Mouse (Mus musculus) stomach, embryonic 15.5 days (tissue): ENCODE data around the gene Tef. TPM values are rescaled to one million over a fixed set of nuclear protein-coding genes. Genes with fewer than 3 reads are reported as not detected.

ENCODE experiments used
- ATAC-seq: fragments of 200-750 bp; cut with Nextera tagmentation; 2 replicates; pipeline ENCODE4 v1.8.0; 2017; ENCODE audit warnings: low read depth, moderate number of reproducible peaks, moderate TSS enrichment; ENCODE audit not compliant: insufficient read depth, low FRiP score
- H3K27ac ChIP-seq: fragments of 300-500 bp; sonication (generic); 2 replicates; pipeline ENCODE4 v1.5.1; 2015; ENCODE audit warnings: mild to moderate bottlenecking, inconsistent platforms
- H3K27me3 ChIP-seq: fragments of 300-500 bp; sonication (generic); replicated peaks from 2 replicates; pipeline ENCODE4 v1.6.1; 2015; ENCODE audit warnings: inconsistent platforms
- H3K36me3 ChIP-seq: fragments of 300-500 bp; sonication (generic); 2 replicates; pipeline ENCODE4 v1.6.1; 2015; ENCODE audit warnings: inconsistent platforms
- H3K4me1 ChIP-seq: fragments of 300-500 bp; sonication (generic); 2 replicates; pipeline ENCODE4 v1.6.1; 2015; ENCODE audit warnings: inconsistent platforms
- H3K4me2 ChIP-seq: fragments of 300-500 bp; sonication (generic); 2 replicates; pipeline ENCODE4 v1.6.1; 2015; ENCODE audit warnings: mild to moderate bottlenecking, inconsistent platforms
- H3K4me3 ChIP-seq: fragments of 300-500 bp; sonication (generic); replicated peaks from 2 replicates; pipeline ENCODE4 v1.5.1; 2015; ENCODE audit warnings: inconsistent platforms
- H3K9ac ChIP-seq: fragments of 300-500 bp; sonication (generic); 2 replicates; pipeline ENCODE4 v1.6.1; 2015; ENCODE audit warnings: inconsistent platforms
- H3K9me3 ChIP-seq: fragments of 300-500 bp; sonication (generic); 2 replicates; pipeline ENCODE4 v1.6.1; 2016; ENCODE audit warnings: inconsistent platforms
- WGBS: fragments of 180-500 bp; shearing (Covaris S2); methylation state at CpG from one replicate; pipeline ENCODE4 v1.1.7; 2015; 5-methylcytosine and 5-hydroxymethylcytosine counted together
- polyA plus RNA-seq: library from polyadenylated mRNA; unstranded; fragments of >200 nt; fragmentation: Nextera tagmentation; extraction: Ambion mirVana; gene quantifications from 2 replicates; pipeline ENCODE4 v1.2.1, GENCODE M21; 2015

The Tef gene
- polyA plus RNA-seq, 1 experiment from 2014 or later, result 24.1 TPM

DNA sequence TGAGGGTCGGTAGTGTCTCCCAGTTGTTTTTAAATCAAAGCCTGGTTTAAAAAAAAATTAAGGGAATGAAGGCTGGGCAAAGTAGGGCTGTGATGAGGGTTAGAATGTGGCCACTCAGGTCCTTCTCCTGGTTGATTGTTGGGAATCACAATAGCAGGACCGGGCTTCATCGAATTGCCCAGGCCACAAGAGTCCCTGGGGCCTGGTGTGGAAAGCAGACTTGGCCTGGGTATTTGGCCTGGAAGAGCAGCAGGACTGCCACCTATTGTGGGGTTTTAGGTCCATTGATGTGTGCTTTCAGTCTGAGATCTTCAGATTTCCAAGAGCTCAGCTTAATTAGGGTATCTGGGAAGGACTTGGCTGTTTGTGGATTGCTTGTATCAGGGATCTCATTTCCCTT, 10.1 kb downstream of the Tef start:
- Histone ChIP-seq H3K4me2 (peak overlapping the region; percentile 72), H3K27me3 (no peaks in the 10 kb centered on the region), H3K9me3 (no peaks in the 10 kb centered on the region), H3K4me3 (peak overlapping the region; percentile 80), H3K4me1 (peaks cover 14% of the 10 kb centered on the region), H3K27ac (0 out of 2 replicates have a peak overlapping the region, but pooled peaks have one; percentile 11), H3K36me3 (0 out of 2 replicates have a peak, but pooled peaks cover 6% of the 10 kb centered on the region), H3K9ac (no peak overlapping the region)
- ATAC-seq, result no peak
- WGBS, result 43% methylated on average over 3 of the region's 3 CpGs

DNA sequence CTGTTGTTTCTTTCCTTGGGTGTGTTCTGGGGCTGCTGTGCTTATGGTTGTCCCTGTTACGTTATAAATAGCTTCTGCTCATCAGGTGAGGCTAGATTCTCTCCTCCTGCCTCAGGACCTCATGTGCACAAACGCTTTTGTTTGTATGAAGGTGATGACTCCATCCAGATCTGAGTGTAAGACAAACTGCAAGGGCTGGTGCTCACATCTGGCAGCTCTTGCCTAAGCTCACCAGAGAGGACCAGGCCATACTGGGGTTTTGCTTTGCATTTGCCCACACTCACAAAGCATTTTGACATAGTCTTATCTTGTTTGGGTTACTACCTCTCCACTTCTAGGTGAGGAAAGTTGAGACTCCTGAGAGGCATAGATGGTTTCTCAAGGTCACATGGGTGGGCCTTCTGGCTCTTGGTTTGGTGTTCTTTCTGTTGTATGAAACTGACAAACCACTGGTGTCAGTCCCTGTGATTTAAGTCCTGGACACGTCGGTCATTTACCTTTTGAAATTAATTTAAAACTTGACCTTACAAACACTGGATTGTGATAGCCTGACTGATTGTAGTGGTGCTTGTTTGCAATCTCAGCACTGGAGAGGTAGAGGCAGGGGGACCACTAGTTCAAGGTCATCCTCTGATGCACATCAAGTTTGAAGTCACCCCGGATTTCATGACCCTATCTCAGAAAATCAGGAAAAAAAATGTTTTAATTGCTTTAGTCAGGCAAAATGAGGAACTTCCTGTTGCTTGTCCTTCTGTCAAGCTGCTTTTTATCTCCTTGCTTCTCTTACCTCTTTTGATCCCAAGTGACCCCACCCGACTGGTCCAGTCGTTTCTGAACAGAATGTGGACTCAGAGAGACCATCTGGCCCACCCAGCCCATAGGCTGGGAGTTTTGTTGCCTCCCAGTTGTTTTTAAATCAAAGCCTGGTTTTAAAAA, 10.7 kb downstream of the Tef start:
- Histone ChIP-seq H3K36me3 (0 out of 2 replicates have a peak, but pooled peaks cover 6% of the 10 kb centered on the region), H3K4me3 (peak overlapping the region; percentile 80; the same call in 1 of the 2 replicates), H3K4me2 (peak overlapping the region; percentile 72; the same call in 1 of the 2 replicates), H3K9me3 (no peaks in the 10 kb centered on the region), H3K9ac (no peak overlapping the region), H3K27me3 (no peaks in the 10 kb centered on the region), H3K27ac (no peak overlapping the region), H3K4me1 (peaks cover 14% of the 10 kb centered on the region)
- ATAC-seq, result no peak
- 64% methylated on average over 7 of the region's 7 CpGs for WGBS

DNA sequence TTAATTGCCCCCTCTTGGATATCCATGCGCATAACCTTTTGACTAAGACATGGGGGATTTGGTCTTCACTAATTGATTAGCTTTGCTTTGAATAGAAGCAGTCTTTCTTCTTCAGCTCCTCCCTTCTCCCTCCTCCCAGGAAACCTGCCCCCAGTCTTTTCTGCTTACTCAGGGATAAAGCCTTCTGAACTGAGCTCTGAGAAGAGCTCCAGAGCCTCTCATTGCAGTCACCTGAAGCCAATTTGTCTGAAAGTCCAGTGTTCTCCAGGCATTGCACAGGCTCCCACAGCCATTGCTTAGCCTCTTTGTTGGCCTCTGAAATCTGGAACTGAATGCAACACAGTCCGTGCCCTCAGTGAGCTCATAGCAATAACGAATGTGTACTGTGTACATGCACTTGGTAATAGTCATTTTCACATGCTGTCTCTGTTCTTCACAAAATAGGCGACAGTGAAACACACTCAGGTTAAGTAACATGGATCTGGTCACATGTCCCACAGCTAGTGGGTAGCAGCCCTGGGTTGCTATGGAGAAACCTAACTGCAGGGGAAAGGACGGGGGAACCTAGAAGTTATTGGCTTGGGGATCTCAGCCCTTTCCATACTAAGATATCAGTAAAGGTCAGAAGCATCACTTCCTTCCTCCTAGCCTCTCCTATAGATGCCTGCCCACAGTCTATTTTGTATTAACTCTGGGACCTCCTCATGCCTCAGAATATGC, 11.9 kb downstream of the Tef start:
- H3K9me3 ChIP-seq, result no peaks in the 10 kb centered on the region
- H3K9ac ChIP-seq, result no peak overlapping the region

DNA sequence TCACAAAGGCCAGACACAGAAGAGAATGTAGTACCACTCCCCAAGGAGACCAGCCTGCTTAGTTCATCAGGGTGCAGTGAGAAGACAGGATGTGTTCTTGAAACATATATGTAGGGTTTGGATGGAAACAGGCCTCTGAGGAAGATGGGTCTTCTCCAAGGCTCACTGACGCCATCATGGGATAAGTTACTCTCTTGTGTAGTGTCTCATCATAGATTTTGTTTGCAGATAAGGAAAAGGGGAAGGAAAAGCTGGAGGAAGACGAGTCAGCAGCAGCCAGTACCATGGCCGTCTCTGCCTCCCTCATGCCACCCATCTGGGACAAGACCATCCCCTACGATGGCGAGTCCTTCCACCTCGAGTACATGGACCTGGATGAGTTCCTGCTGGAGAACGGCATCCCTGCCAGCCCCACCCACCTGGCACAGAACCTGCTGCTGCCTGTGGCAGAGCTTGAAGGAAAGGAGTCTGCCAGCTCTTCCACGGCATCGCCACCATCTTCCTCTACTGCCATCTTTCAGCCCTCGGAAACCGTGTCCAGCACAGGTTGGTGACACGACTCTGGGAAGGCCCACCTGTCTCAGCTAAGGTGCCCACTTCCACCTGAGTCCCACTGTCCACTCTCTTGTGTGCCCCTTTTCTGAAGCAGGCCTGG, 12.6 kb downstream of the Tef start:
- no peak for ATAC-seq
- Histone ChIP-seq H3K4me3 (no peak overlapping the region), H3K4me1 (peaks cover 11% of the 10 kb centered on the region; the same call in 1 of the 2 replicates), H3K27me3 (no peaks in the 10 kb centered on the region), H3K9ac (no peak overlapping the region), H3K36me3 (0 out of 2 replicates have a peak, but pooled peaks cover 6% of the 10 kb centered on the region), H3K27ac (no peak overlapping the region), H3K9me3 (no peaks in the 10 kb centered on the region), H3K4me2 (no peak overlapping the region)
- 83% methylated on average over 12 of the region's 12 CpGs for WGBS

More for the DNA sequence above, 11.9 kb downstream of the Tef start:
- ATAC-seq, result no peak
- Histone ChIP-seq H3K4me3 (no peak overlapping the region), H3K4me1 (peaks cover 13% of the 10 kb centered on the region), H3K27me3 (no peaks in the 10 kb centered on the region), H3K4me2 (no peak overlapping the region), H3K36me3 (0 out of 2 replicates have a peak, but pooled peaks cover 6% of the 10 kb centered on the region), H3K27ac (no peak overlapping the region)
- 75% methylated on average over 5 of the region's 5 CpGs for WGBS

DNA sequence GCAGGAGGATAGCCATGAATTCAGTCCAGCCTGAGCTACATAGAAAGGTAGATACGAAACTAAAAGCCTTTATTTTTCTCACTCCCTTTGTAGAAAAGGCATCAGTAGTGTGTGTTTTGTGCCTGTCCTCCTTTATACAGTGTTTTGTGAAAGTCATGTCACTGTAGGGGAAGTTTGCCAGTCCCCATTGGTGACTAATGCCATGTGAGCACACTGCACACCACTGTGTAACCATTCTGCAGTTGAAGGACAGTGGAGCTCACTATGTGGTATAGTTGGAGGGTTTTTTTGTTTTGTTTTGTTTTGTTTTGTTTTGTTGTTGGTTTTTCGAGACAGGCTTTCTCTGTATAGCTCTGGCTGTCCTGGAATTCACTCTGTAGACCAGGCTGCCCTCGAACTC, 16.2 kb downstream of the Tef start:
- H3K4me2 ChIP-seq, result no peak overlapping the region
- peaks cover 24% of the 10 kb centered on the region for H3K36me3 ChIP-seq
- no peaks in the 10 kb centered on the region for H3K9me3 ChIP-seq
- H3K4me3 ChIP-seq, result no peak overlapping the region
- no peak overlapping the region for H3K9ac ChIP-seq
- no peaks in the 10 kb centered on the region for H3K27me3 ChIP-seq
- 95% methylated on average over 3 of the region's 3 CpGs for WGBS
- 0 out of 2 replicates have a peak, but pooled peaks cover 3% of the 10 kb centered on the region for H3K4me1 ChIP-seq
- ATAC-seq, result no peak
- H3K27ac ChIP-seq, result no peak overlapping the region

DNA sequence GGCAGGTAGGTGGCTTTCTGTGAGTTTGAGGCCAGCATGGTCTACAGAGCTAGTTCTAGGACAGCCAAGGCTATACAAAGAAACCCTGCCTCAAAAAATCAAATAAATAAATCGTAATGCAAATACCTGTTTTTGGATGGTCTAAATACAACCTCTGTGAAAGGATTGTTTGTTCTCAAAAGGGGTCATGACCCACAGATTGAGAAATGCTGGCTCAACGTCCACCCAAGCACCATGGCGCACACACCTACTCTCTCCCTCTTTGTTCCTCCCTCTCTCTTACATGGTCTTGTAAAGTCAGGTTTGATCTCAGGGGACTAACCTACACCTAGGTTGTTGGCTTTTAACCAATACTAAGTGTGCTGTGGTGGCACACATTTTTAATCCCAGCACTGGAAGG, 20.4 kb downstream of the Tef start:
- H3K36me3 ChIP-seq, result peaks cover 40% of the 10 kb centered on the region
- no peak overlapping the region for H3K27ac ChIP-seq
- no peak overlapping the region for H3K4me3 ChIP-seq
- no peaks in the 10 kb centered on the region for H3K4me1 ChIP-seq
- no peak overlapping the region for H3K4me2 ChIP-seq
- no peaks in the 10 kb centered on the region for H3K27me3 ChIP-seq
- ATAC-seq, result no peak
- H3K9ac ChIP-seq, result no peak overlapping the region
- 80% methylated on average over 3 of the region's 3 CpGs for WGBS
- no peaks in the 10 kb centered on the region for H3K9me3 ChIP-seq

DNA sequence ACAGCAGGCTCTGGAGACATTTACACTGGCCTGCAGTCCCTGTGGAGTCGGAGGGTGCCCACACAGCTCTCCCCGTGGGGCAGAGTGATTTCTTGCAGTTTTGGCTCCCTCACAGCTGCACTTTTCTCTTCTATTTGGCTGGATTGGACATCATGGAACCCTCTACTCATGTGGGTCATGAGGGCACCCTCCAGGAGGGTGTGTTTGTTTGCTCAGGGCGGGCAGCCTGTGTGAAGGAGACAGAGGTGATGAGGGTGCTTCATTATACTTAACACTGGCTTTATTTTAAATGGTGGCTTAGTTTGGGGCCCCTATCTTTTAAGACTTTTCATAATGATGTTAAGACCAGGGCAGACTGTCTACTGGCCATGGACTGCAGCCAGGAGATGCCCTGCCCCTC, 22.6 kb downstream of the Tef start:
- Histone ChIP-seq H3K9me3 (no peaks in the 10 kb centered on the region), H3K27me3 (no peaks in the 10 kb centered on the region), H3K4me2 (no peak overlapping the region), H3K4me1 (no peaks in the 10 kb centered on the region), H3K9ac (no peak overlapping the region), H3K36me3 (peaks cover 40% of the 10 kb centered on the region), H3K4me3 (no peak overlapping the region), H3K27ac (no peak overlapping the region)
- 76% methylated on average over 3 of the region's 3 CpGs for WGBS
- ATAC-seq, result no peak

DNA sequence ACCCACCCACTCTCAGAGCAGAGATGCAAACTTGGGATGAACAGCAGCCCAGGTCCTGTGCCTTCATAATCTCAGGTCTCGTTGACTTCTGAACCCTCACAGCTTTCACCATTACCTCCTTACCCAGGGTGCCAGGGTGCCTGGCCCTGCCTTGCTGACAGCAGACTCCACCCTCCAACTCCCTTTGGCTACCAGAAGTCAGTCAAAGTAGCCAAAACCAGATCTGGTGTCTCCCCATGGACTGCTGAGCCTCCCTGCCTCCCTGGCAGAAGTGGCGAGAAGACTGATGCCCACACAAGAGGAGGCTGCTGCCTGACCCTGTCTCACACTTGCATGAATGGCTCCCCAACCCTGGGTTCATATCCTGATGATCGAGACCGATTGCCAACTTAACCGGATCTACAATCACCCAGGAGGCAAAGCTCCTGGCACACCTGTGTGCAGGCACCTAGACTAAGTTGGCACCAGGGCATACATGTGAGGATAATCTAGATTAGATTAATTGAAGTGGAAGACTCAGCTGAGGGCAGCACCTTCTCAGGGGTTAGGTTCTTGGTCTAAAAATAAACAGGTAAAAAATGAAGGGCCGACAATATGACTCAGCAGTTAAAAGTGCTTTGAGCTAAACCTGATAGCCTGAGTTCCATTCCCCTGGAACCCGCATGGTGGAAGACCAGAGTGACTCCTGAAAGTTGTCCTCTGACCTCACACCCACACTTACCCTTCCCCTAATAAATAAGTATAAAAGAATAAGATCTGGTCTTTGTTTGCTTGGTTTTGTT, 26.4 kb downstream of the Tef start:
- H3K4me3 ChIP-seq, result no peak overlapping the region
- 88% methylated on average over 7 of the region's 7 CpGs for WGBS
- H3K9me3 ChIP-seq, result no peaks in the 10 kb centered on the region
- no peak overlapping the region for H3K4me2 ChIP-seq
- H3K36me3 ChIP-seq, result peaks cover 19% of the 10 kb centered on the region
- no peak for ATAC-seq
- no peaks in the 10 kb centered on the region for H3K27me3 ChIP-seq
- H3K4me1 ChIP-seq, result 0 out of 2 replicates have a peak, but pooled peaks cover 2% of the 10 kb centered on the region
- H3K27ac ChIP-seq, result no peak overlapping the region
- H3K9ac ChIP-seq, result no peak overlapping the region

DNA sequence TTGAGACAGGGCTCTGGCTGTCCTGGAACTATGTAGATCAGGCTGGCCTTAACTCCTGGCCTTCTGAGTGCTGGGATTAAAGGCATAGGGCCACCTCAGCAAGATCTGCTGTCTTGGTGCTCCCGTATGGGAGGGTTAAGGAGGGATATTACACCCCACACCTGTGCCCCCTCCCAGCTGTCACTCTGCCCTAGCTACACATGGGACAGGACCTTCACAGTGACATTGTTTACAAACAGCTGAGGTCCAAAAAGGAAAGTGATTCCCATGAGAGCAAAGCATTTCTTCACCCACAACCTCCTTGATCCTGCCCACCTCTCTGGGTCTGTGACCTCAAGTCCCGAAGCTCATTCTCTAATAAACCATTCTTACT, 27.0 kb downstream of the Tef start:
- 64% methylated on average over 2 of the region's 2 CpGs for WGBS
- 0 out of 2 replicates have a peak, but pooled peaks cover 2% of the 10 kb centered on the region for H3K4me1 ChIP-seq

DNA sequence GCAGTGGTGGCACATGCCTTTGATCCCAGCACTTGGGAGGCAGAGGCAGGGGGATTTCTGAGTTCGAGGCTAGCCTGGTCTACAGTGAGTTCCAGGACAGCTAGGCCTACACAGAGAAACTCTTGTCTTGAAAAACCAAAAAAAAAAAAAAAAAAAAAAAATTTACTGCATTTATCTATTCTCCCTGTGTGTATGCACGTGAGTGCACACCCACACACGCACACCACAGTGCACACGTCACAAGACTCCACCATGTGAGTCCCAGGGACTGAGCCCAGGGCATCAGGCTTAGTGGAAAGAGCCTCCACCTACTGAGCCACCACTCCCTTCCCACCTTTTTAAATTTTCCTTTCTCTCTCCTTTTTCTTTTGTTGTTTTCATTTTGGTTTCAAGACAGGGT, 28.3 kb downstream of the Tef start:
- Histone ChIP-seq H3K9me3 (no peaks in the 10 kb centered on the region), H3K27me3 (no peaks in the 10 kb centered on the region), H3K36me3 (peaks cover 10% of the 10 kb centered on the region), H3K4me2 (no peak overlapping the region), H3K4me1 (peaks cover 4% of the 10 kb centered on the region; the same call in 1 of the 2 replicates), H3K4me3 (no peak overlapping the region), H3K9ac (no peak overlapping the region), H3K27ac (no peak overlapping the region)
- no peak for ATAC-seq
- WGBS, result 92% methylated on average over 4 of the region's 4 CpGs

More for the DNA sequence above, 27.0 kb downstream of the Tef start:
- no peak for ATAC-seq
- no peak overlapping the region for H3K9ac ChIP-seq
- peaks cover 17% of the 10 kb centered on the region for H3K36me3 ChIP-seq
- H3K27ac ChIP-seq, result no peak overlapping the region
- no peaks in the 10 kb centered on the region for H3K27me3 ChIP-seq
- H3K4me2 ChIP-seq, result no peak overlapping the region
- H3K9me3 ChIP-seq, result no peaks in the 10 kb centered on the region
- H3K4me3 ChIP-seq, result no peak overlapping the region
